Mouse (Mus musculus) activated CD4-positive, CD25-positive, alpha-beta regulatory T cell, adult 4 months (primary cell): Measurements from ENCODE around the gene Gm47283. TPM values are rescaled to one million over a fixed set of nuclear protein-coding genes. Genes with fewer than 3 reads are reported as not detected.

Experiments used
- polyA plus RNA-seq, 2 experiments: library from polyadenylated mRNA; unstranded; fragments of 100-300 nt; shearing (Covaris generic); gene quantifications; one replicate each; pipeline ENCODE4 v1.2.1; 2017

The Gm47283 gene
- polyA plus RNA-seq, 2 experiments from 2014 or later = not detected

Other genes starting within 250 kb of the Gm47283 start
- gene Gm21860, start 29.9 kb upstream of the Gm47283 start, polyA plus RNA-seq = not detected
- not detected for gene Gm21748, start 54.4 kb downstream of the Gm47283 start, polyA plus RNA-seq